Mouse (Mus musculus) heart, embryonic 16.5 days (tissue): ENCODE measurements at regions not wholly inside any gene's neighbourhood (a gene's known extent, or its start where the extent isn't known, plus 50 kb on each side); places are given as distances from the start of the nearest gene placed in this dataset.

ENCODE experiments used
- ATAC-seq: fragments of 200-750 bp; cut with Nextera tagmentation; replicated peaks from 2 replicates; pipeline ENCODE4 v1.8.0; 2017; ENCODE audit warnings: moderate number of reproducible peaks; ENCODE audit not compliant: insufficient read depth, low FRiP score; ENCODE audit errors: extremely low read depth
- H3K27ac ChIP-seq: fragments of 300-500 bp; sonication (generic); 2 replicates; pipeline ENCODE4 v1.5.1; 2014; ENCODE audit warnings: mild to moderate bottlenecking, low read length, control low read depth, moderate library complexity
- H3K27me3 ChIP-seq: fragments of 300-500 bp; sonication (generic); 2 replicates; pipeline ENCODE4 v1.6.1; 2014; ENCODE audit warnings: low read length, mixed read lengths; ENCODE audit not compliant: control insufficient read depth, insufficient read depth
- H3K36me3 ChIP-seq: fragments of 300-500 bp; sonication (generic); 2 replicates; pipeline ENCODE4 v1.6.1; 2014; ENCODE audit not compliant: control insufficient read depth, insufficient read depth
- H3K4me1 ChIP-seq: fragments of 300-500 bp; sonication (generic); 2 replicates; pipeline ENCODE4 v1.6.1; 2014; ENCODE audit warnings: low read length, mixed read lengths; ENCODE audit not compliant: control insufficient read depth, insufficient read depth
- H3K4me2 ChIP-seq: fragments of 300-500 bp; sonication (generic); 2 replicates; pipeline ENCODE4 v1.6.1; 2014; ENCODE audit warnings: low read depth, mild to moderate bottlenecking, control low read depth, low read length
- H3K4me3 ChIP-seq: fragments of 300-500 bp; sonication (generic); 2 replicates; pipeline ENCODE4 v1.5.1; 2014; ENCODE audit warnings: mild to moderate bottlenecking, control low read depth, low read length
- H3K9ac ChIP-seq: fragments of 300-500 bp; sonication (generic); 2 replicates; pipeline ENCODE4 v1.6.1; 2014; ENCODE audit warnings: low read length, control low read depth
- H3K9me3 ChIP-seq: fragments of 300-500 bp; sonication (generic); replicated peaks from 2 replicates; pipeline ENCODE4 v1.6.1; 2016; ENCODE audit warnings: low read length; ENCODE audit not compliant: control insufficient read depth
- WGBS: fragments of 180-500 bp; shearing (Covaris S2); extraction: QIAGEN DNeasy Blood & Tissue Kit; methylation state at CpG from one replicate; pipeline ENCODE4 v1.1.7; 2014; 5-methylcytosine and 5-hydroxymethylcytosine counted together

- no peak overlapping the region for H3K27ac ChIP-seq
- 37% methylated on average over 8 of the region's 8 CpGs for WGBS
- no peak overlapping the region for H3K4me2 ChIP-seq
- no peak overlapping the region for H3K9ac ChIP-seq
- H3K9me3 ChIP-seq: no peaks in the 10 kb centered on the region
- H3K4me1 ChIP-seq: 0 out of 2 replicates have a peak, but pooled peaks cover 5% of the 10 kb centered on the region
- no peak overlapping the region for H3K4me3 ChIP-seq
- no peak for ATAC-seq
- no peaks in the 10 kb centered on the region for H3K36me3 ChIP-seq
- H3K27me3 ChIP-seq: no peaks in the 10 kb centered on the region
These were observed 59.4 kb downstream of the Cox18 start for GRCm38 (mm10) chr5:90164434-90164833.

- no peaks in the 10 kb centered on the region for H3K9me3 ChIP-seq
- WGBS: 61% methylated on average over 18 of the region's 18 CpGs
- H3K27ac ChIP-seq: no peak overlapping the region
- H3K4me1 ChIP-seq: 0 out of 2 replicates have a peak, but pooled peaks cover 5% of the 10 kb centered on the region
- no peak for ATAC-seq
- H3K4me3 ChIP-seq: no peak overlapping the region
- no peak overlapping the region for H3K4me2 ChIP-seq
- no peaks in the 10 kb centered on the region for H3K27me3 ChIP-seq
- H3K36me3 ChIP-seq: no peaks in the 10 kb centered on the region
- H3K9ac ChIP-seq: no peak overlapping the region
These were observed 60.6 kb downstream of the Cox18 start for GRCm38 (mm10) chr5:90163033-90163859.

- Histone ChIP-seq H3K27ac (no peak overlapping the region), H3K4me1 (0 out of 2 replicates have a peak, but pooled peaks cover 5% of the 10 kb centered on the region), H3K9me3 (no peaks in the 10 kb centered on the region), H3K36me3 (no peaks in the 10 kb centered on the region), H3K4me2 (no peak overlapping the region), H3K4me3 (no peak overlapping the region), H3K27me3 (no peaks in the 10 kb centered on the region), H3K9ac (no peak overlapping the region)
- 66% methylated on average over 4 of the region's 4 CpGs for WGBS
- no peak for ATAC-seq
These were observed 63.5 kb downstream of the Cox18 start for GRCm38 (mm10) chr5:90160281-90160680.

- H3K4me2 ChIP-seq: no peak overlapping the region
- 85% methylated on average over 4 of the region's 4 CpGs for WGBS
- H3K36me3 ChIP-seq: no peaks in the 10 kb centered on the region
- no peak for ATAC-seq
- no peaks in the 10 kb centered on the region; the same call in 1 of the 2 replicates for H3K9me3 ChIP-seq
- H3K4me1 ChIP-seq: no peaks in the 10 kb centered on the region
- H3K27ac ChIP-seq: no peak overlapping the region
- H3K9ac ChIP-seq: no peak overlapping the region
- H3K4me3 ChIP-seq: no peak overlapping the region
- H3K27me3 ChIP-seq: no peaks in the 10 kb centered on the region
These were observed 67.3 kb downstream of the Cox18 start for GRCm38 (mm10) chr5:90156522-90156921.

- H3K4me1 ChIP-seq: peaks cover 3% of the 10 kb centered on the region; the same call in 1 of the 2 replicates
- H3K36me3 ChIP-seq: no peaks in the 10 kb centered on the region
- no peaks in the 10 kb centered on the region for H3K27me3 ChIP-seq
- no peak overlapping the region for H3K9ac ChIP-seq
- no peak for ATAC-seq
- 45% methylated on average over 22 of the region's 22 CpGs for WGBS
- no peak overlapping the region for H3K4me3 ChIP-seq
- H3K9me3 ChIP-seq: no peaks in the 10 kb centered on the region; the same call in 1 of the 2 replicates
- H3K4me2 ChIP-seq: peak overlapping the region; percentile 18; the same call in 1 of the 2 replicates
- H3K27ac ChIP-seq: no peak overlapping the region
These were observed 73.9 kb downstream of the Cox18 start for GRCm38 (mm10) chr5:90149611-90150532.

- Histone ChIP-seq H3K4me3 (no peak overlapping the region), H3K27me3 (no peaks in the 10 kb centered on the region), H3K9me3 (no peaks in the 10 kb centered on the region; the same call in 1 of the 2 replicates), H3K36me3 (no peaks in the 10 kb centered on the region), H3K4me1 (no peaks in the 10 kb centered on the region), H3K4me2 (no peak overlapping the region), H3K9ac (no peak overlapping the region), H3K27ac (no peak overlapping the region)
- no peak for ATAC-seq
- 73% methylated on average over 7 of the region's 7 CpGs for WGBS
These were observed 87.8 kb downstream of the Cox18 start for GRCm38 (mm10) chr5:90135971-90136370.

GRCm38 (mm10) chr5:90107036-90107435 lies 116.8 kb downstream of the Cox18 start:
- Histone ChIP-seq H3K4me1 (0 out of 2 replicates have a peak, but pooled peaks cover 5% of the 10 kb centered on the region), H3K4me3 (no peak overlapping the region), H3K27me3 (no peaks in the 10 kb centered on the region), H3K4me2 (no peak overlapping the region), H3K9me3 (no peaks in the 10 kb centered on the region), H3K27ac (no peak overlapping the region), H3K36me3 (no peaks in the 10 kb centered on the region), H3K9ac (no peak overlapping the region)
- ATAC-seq: no peak
- WGBS: 90% methylated on average over 1 of the region's 1 CpGs

- Histone ChIP-seq H3K4me1 (0 out of 2 replicates have a peak, but pooled peaks cover 5% of the 10 kb centered on the region), H3K4me3 (no peak overlapping the region), H3K9ac (no peak overlapping the region), H3K27ac (no peak overlapping the region), H3K9me3 (no peaks in the 10 kb centered on the region), H3K36me3 (no peaks in the 10 kb centered on the region), H3K4me2 (peak overlapping the region; percentile 27; the same call in 1 of the 2 replicates), H3K27me3 (no peaks in the 10 kb centered on the region)
- ATAC-seq: no peak; the same call in 1 of the 2 replicates
- 32% methylated on average over 7 of the region's 7 CpGs for WGBS
These were observed 119.1 kb downstream of the Cox18 start for GRCm38 (mm10) chr5:90104672-90105071.
